Comparison of ENCODE assay signal across 19 mouse cellular contexts in the genomic region with DNA sequence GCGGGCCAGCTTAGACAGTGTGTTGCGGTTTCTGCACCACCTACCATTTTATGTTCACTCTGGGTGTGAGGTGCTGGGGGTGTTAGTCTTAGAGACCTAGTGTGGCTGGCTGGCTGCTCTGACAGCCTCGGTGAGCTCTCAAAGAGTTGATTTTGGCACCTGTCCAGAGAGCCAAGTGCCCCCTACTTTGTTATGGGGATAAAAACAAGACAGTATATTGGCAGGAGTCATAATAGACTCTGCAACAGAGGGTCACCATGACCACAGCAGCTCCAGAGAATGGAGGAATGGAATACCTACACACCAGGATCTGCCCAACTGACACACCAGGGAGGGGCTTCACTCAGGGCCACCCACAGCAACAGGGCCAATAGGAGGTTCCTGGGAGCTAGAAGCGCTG. TPM values are rescaled to one million over a fixed set of nuclear protein-coding genes. Genes with fewer than 3 reads are reported as not detected.
DNase-seq lines count a peak whose midpoint lies in the region; ATAC-seq and TF ChIP-seq lines count a peak whose summit lies in the region.
"Had no signal": no experiment of that assay in that cellular context is flagged by ENCODE, and none has a peak within 500 bp of the region (broad histone marks: within the 10 kb centered on the region; RNA-seq: fewer than 3 reads in every experiment).

No protein-coding gene starts in this region.

- ATAC-seq in heart, postnatal 0 days (ENCODE audit: insufficient read depth, low read depth), result peak; percentile 33
- peak; percentile 13; the same call in 1 of the 2 replicates for ATAC-seq in lung, embryonic 16.5 days (ENCODE audit: low read depth)
- no peak for ATAC-seq in megakaryocyte, adult 5-6 weeks (ENCODE audit: poor library complexity, severe bottlenecking)
- ATAC-seq: CD4-positive, CD25-positive, alpha-beta regulatory T cell, adult 4 months; intestine, embryonic 15.5 days; liver, embryonic 12.5 days had no signal

- TF ChIP-seq EP300 in heart, postnatal 0 days (IDR thresholded peaks at IDR 0.05; ENCODE audit: low read depth), result no peak

- intact Hi-C loops in heart, postnatal 25 days (cut with DNase I), result no loop called here

- H3K27me3 ChIP-seq in heart, embryonic 10.5 days (ENCODE audit: insufficient read depth, poor library complexity, severe bottlenecking), result no peaks in the 10 kb centered on the region
- H3K27me3 ChIP-seq in heart, postnatal 0 days (ENCODE audit: control insufficient read depth, insufficient read depth, low read length), result no peaks in the 10 kb centered on the region
- H3K27me3 ChIP-seq in lung, embryonic 16.5 days (ENCODE audit: control insufficient read depth, insufficient read depth, low read depth, low read length), result no peaks in the 10 kb centered on the region
- H3K27me3 ChIP-seq: hindbrain, embryonic 15.5 days; intestine, embryonic 15.5 days; liver, embryonic 12.5 days had no signal

- H3K4me2 ChIP-seq in heart, postnatal 0 days (ENCODE audit: low read depth, low read length), result no peak overlapping the region
- no peak overlapping the region for H3K4me2 ChIP-seq in lung, embryonic 16.5 days (ENCODE audit: low read depth, low read length)
- H3K4me2 ChIP-seq: heart, embryonic 11.5 days; hindbrain, embryonic 15.5 days; intestine, embryonic 15.5 days; liver, embryonic 12.5 days had no signal

- TF ChIP-seq CTCF in heart, postnatal 0 days (IDR thresholded peaks at IDR 0.05; ENCODE audit: low read depth), result no peak

- DNase-seq in heart, embryonic 10.5 days (ENCODE audit: low spot score), result no peak
- no peak for DNase-seq in heart, adult 8-10 months (ENCODE audit: low spot score)
- DNase-seq in heart, postnatal 0 days (ENCODE audit: low spot score), result no peak
- no peak for DNase-seq in heart, postnatal 25 days (ENCODE audit: low spot score)
- no peak for DNase-seq in lung, postnatal 4 days
- peak; percentile 66 for DNase-seq in R1 (ENCODE audit: low read depth, low spot score)
- DNase-seq: adrenal gland, postnatal 36 days; cerebellum, adult 9-10 months; gastrocnemius, postnatal 25 days; kidney, adult 8-10 months; kidney, postnatal 10 days had no signal

- peaks cover 35% of the 10 kb centered on the region for H3K36me3 ChIP-seq in heart, embryonic 10.5 days
- H3K36me3 ChIP-seq in heart, postnatal 0 days (replicated peaks; ENCODE audit: control insufficient read depth, insufficient read depth, low read length), result no peaks in the 10 kb centered on the region
- H3K36me3 ChIP-seq in lung, embryonic 16.5 days (ENCODE audit: control insufficient read depth, insufficient read depth, low read length), result no peaks in the 10 kb centered on the region
- H3K36me3 ChIP-seq: hindbrain, embryonic 15.5 days; intestine, embryonic 15.5 days; liver, embryonic 12.5 days had no signal

- no peaks in the 10 kb centered on the region for H3K9me3 ChIP-seq in heart, embryonic 10.5 days
- no peaks in the 10 kb centered on the region for H3K9me3 ChIP-seq in heart, postnatal 0 days (replicated peaks; ENCODE audit: control insufficient read depth, low read length)
- H3K9me3 ChIP-seq in lung, embryonic 16.5 days (ENCODE audit: control insufficient read depth, low read length), result no peaks in the 10 kb centered on the region
- H3K9me3 ChIP-seq: forebrain, embryonic 10.5 days; hindbrain, embryonic 15.5 days; intestine, embryonic 15.5 days; liver, embryonic 12.5 days had no signal

- peaks cover 86% of the 10 kb centered on the region for H3K4me1 ChIP-seq in heart, embryonic 10.5 days
- H3K4me1 ChIP-seq in heart, postnatal 0 days (ENCODE audit: control insufficient read depth, insufficient read depth), result peaks cover 54% of the 10 kb centered on the region
- peaks cover 74% of the 10 kb centered on the region for H3K4me1 ChIP-seq in lung, embryonic 16.5 days (replicated peaks; ENCODE audit: control insufficient read depth, insufficient read depth, low read length)

- no peak overlapping the region for H3K4me3 ChIP-seq in heart, embryonic 10.5 days
- no peak overlapping the region for H3K4me3 ChIP-seq in heart, postnatal 0 days (ENCODE audit: low read depth, low read length)
- no peak overlapping the region for H3K4me3 ChIP-seq in lung, embryonic 16.5 days (ENCODE audit: low read length)
- H3K4me3 ChIP-seq: forebrain, embryonic 10.5 days; hindbrain, embryonic 15.5 days; intestine, embryonic 15.5 days; liver, embryonic 12.5 days had no signal

- WGBS in heart, embryonic 10.5 days, result 74% methylated on average over 4 of the region's 4 CpGs
- WGBS in heart, postnatal 0 days, result 56% methylated on average over 4 of the region's 4 CpGs
- 54% methylated on average over 4 of the region's 4 CpGs for WGBS in lung, embryonic 16.5 days

- H3K9ac ChIP-seq in heart, postnatal 0 days (replicated peaks; ENCODE audit: low read depth, low read length), result no peak overlapping the region
- no peak overlapping the region for H3K9ac ChIP-seq in lung, embryonic 16.5 days (ENCODE audit: low read length)
- H3K9ac ChIP-seq: hindbrain, embryonic 15.5 days; intestine, embryonic 15.5 days; liver, embryonic 12.5 days had no signal

- H3K27ac ChIP-seq in heart, embryonic 10.5 days, result 0 out of 2 replicates have a peak overlapping the region, but pooled peaks have one; percentile 48
- no peak overlapping the region for H3K27ac ChIP-seq in heart, postnatal 0 days (ENCODE audit: low read depth)
- H3K27ac ChIP-seq in lung, embryonic 16.5 days (ENCODE audit: low read length), result 0 out of 2 replicates have a peak overlapping the region, but pooled peaks have one; percentile 12
- H3K27ac ChIP-seq: forebrain, embryonic 10.5 days; hindbrain, embryonic 15.5 days; intestine, embryonic 15.5 days; liver, embryonic 12.5 days had no signal

RNA-seq across cellular contexts. Expression of a gene that starts 16.8 kb away (rescaled TPM):
- polyA plus RNA-seq in heart, embryonic 10.5 days (2016; fragmentation: Nextera tagmentation; extraction: Ambion mirVana), result 62.6 and 67.8 TPM in 2 replicates
- 10 to 100 TPM; 22.6 to 26.7 (median 26.0) TPM for total RNA-seq in heart, adult 8-10 months (2022)
- 53.0 and 85.3 TPM in 2 replicates for total RNA-seq in heart, postnatal 0 days (2014; rRNA removed; ENCODE audit: low replicate concordance)
- 13.8 and 15.7 TPM in 2 replicates for polyA plus RNA-seq in heart, postnatal 0 days (2015; fragmentation: Nextera tagmentation; extraction: Ambion mirVana)
- 10 to 100 TPM; 33.9 to 38.3 TPM for total RNA-seq in heart, postnatal 25 days (2021)
- 49.2 and 49.9 TPM in 2 replicates for polyA plus RNA-seq in lung, embryonic 16.5 days (2015; fragmentation: Nextera tagmentation; extraction: Ambion mirVana)
- 31.2 and 38.6 TPM in 2 replicates for total RNA-seq in megakaryocyte, adult 5-6 weeks (2015)
- 30.9 and 52.5 TPM in 2 replicates for total RNA-seq in megakaryocyte, adult 5-6 weeks (2017)
